Mouse (Mus musculus) liver, embryonic 16.5 days (tissue): ENCODE data around the gene Smyd2. TPM values are rescaled to one million over a fixed set of nuclear protein-coding genes. Genes with fewer than 3 reads are reported as not detected.

Source experiments
- ATAC-seq: fragments of 200-750 bp; cut with Nextera tagmentation; 2 replicates; pipeline ENCODE4 v1.8.0; 2017; ENCODE audit warnings: low read depth, mild to moderate bottlenecking, moderate number of reproducible peaks, moderate library complexity
- H3K27ac ChIP-seq: fragments of 300-500 bp; sonication (generic); 2 replicates; pipeline ENCODE4 v1.5.1; 2014; ENCODE audit warnings: mild to moderate bottlenecking, low read length
- H3K27me3 ChIP-seq: fragments of 300-500 bp; sonication (generic); 2 replicates; pipeline ENCODE4 v1.6.1; 2014; ENCODE audit warnings: low read depth, low read length, mixed read lengths; ENCODE audit not compliant: control insufficient read depth, insufficient read depth
- H3K36me3 ChIP-seq: fragments of 300-500 bp; sonication (generic); 2 replicates; pipeline ENCODE4 v1.6.1; 2014; ENCODE audit warnings: mild to moderate bottlenecking; ENCODE audit not compliant: control insufficient read depth, insufficient read depth
- H3K4me1 ChIP-seq: fragments of 300-500 bp; sonication (generic); 2 replicates; pipeline ENCODE4 v1.6.1; 2014; ENCODE audit warnings: low read depth, low read length, mixed read lengths; ENCODE audit not compliant: control insufficient read depth
- H3K4me2 ChIP-seq: fragments of 300-500 bp; sonication (generic); 2 replicates; pipeline ENCODE4 v1.6.1; 2014; ENCODE audit warnings: low read depth, low read length, mixed read lengths
- H3K4me3 ChIP-seq: fragments of 300-500 bp; sonication (generic); 2 replicates; pipeline ENCODE4 v1.5.1; 2014; ENCODE audit warnings: low read depth, mild to moderate bottlenecking, low read length
- H3K9ac ChIP-seq: fragments of 300-500 bp; sonication (generic); 2 replicates; pipeline ENCODE4 v1.6.1; 2014; ENCODE audit warnings: low read depth, low read length
- H3K9me3 ChIP-seq: fragments of 300-500 bp; sonication (generic); replicated peaks from 2 replicates; pipeline ENCODE4 v1.6.1; 2016; ENCODE audit warnings: low read length; ENCODE audit not compliant: control insufficient read depth
- WGBS: fragments of 180-500 bp; shearing (Covaris S2); extraction: QIAGEN DNeasy Blood & Tissue Kit; methylation state at CpG from one replicate; pipeline ENCODE4 v1.1.7; 2014; ENCODE audit not compliant: insufficient replicate concordance; 5-methylcytosine and 5-hydroxymethylcytosine counted together
- polyA plus RNA-seq: library from polyadenylated mRNA; unstranded; fragments of >200 nt; fragmentation: Nextera tagmentation; extraction: Ambion mirVana; gene quantifications from 2 replicates; pipeline ENCODE4 v1.2.1, GENCODE M21; 2015

Smyd2 gene
- polyA plus RNA-seq, 1 experiment from 2014 or later = 21.1 TPM

DNA sequence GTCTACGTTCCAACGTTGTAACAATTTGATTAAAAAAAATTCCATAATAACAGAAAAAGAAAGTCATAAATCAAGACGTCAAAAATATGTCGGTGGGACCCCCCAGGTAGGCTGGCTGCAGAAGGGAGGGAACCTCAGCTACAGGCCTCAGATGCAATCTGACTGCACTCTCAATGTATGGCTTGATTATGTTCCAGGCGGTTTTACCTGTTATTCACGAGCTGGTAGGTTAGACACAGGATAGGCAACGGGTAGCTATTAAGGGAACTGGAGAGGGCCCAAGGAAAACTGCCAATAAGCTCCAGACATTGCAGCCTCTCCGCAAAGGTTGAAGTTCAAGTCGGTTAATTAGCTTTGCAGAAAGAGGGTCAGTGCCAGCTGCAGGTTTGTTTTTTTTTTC is 558 bp upstream of the Smyd2 start:
- Histone ChIP-seq H3K36me3 (no peaks in the 10 kb centered on the region), H3K27me3 (no peaks in the 10 kb centered on the region), H3K9ac (peak overlapping the region; percentile 65; the same call in 1 of the 2 replicates), H3K27ac (no peak overlapping the region), H3K4me1 (peaks cover 4% of the 10 kb centered on the region; the same call in 1 of the 2 replicates), H3K9me3 (no peaks in the 10 kb centered on the region), H3K4me2 (peak overlapping the region; percentile 67), H3K4me3 (peak overlapping the region; percentile 65)
- 28% methylated on average over 9 of the region's 9 CpGs for WGBS
- no peak for ATAC-seq

GRCm38 (mm10) chr1:189921568-189921817 is 670 bp downstream of the Smyd2 start:
- H3K4me2 ChIP-seq = peak overlapping the region; percentile 67
- peak overlapping the region; percentile 65 for H3K9ac ChIP-seq
- no peaks in the 10 kb centered on the region for H3K36me3 ChIP-seq
- ATAC-seq = no peak
- H3K4me3 ChIP-seq = peak overlapping the region; percentile 65
- no peaks in the 10 kb centered on the region for H3K9me3 ChIP-seq
- H3K4me1 ChIP-seq = peaks cover 4% of the 10 kb centered on the region; the same call in 1 of the 2 replicates
- no peaks in the 10 kb centered on the region for H3K27me3 ChIP-seq
- WGBS = 3% methylated on average over 4 of the region's 4 CpGs
- H3K27ac ChIP-seq = no peak overlapping the region

DNA sequence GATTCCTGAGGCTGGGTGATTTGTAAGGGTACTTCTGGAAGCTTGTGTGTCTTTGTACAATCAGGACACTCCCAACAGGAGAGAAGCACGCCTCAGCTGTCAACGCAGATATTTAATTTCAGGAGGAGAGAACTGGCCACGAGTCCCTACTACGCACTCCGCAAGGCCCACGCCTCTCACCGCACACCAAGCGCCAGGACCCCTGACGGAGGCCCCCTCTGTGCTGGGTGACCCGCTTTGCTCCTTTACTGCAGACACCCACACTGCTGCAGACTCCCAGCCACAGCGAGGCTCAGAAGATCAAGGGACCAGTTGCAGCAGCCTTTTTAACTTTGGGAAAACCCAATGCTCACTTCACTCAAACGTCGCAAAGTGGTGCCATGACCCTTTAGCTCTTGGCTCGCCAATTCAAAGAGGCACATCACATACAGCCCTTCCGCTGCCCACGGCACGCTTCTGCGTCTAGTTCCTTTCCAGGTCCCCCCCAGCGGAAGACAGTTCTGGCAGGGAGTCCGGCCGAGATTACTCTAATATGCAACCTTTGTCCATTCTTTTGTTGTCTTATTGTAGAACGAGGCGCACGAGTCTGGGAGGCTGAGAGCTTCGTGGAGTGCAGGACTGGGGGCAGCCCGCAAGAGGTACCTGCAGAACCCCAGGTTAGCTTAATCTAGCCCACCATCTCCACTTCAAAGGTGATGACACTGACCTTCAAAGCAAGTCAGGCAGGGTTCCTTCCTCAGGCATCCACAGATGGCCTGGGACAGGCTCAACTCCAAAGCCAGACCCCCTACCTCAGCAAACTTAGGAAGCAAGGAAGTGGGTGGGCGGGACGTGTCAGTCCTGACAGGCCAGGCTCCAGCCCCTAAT is 1.2 kb downstream of the Smyd2 start:
- Histone ChIP-seq H3K27ac (no peak overlapping the region), H3K36me3 (no peaks in the 10 kb centered on the region), H3K27me3 (no peaks in the 10 kb centered on the region), H3K4me1 (peaks cover 4% of the 10 kb centered on the region; the same call in 1 of the 2 replicates), H3K4me3 (peak overlapping the region; percentile 65), H3K9me3 (no peaks in the 10 kb centered on the region), H3K9ac (no peak overlapping the region), H3K4me2 (peak overlapping the region; percentile 67)
- no peak for ATAC-seq
- 38% methylated on average over 28 of the region's 28 CpGs for WGBS

GRCm38 (mm10) chr1:189919756-189920155 is 2.4 kb downstream of the Smyd2 start:
- Histone ChIP-seq H3K36me3 (no peaks in the 10 kb centered on the region), H3K9ac (no peak overlapping the region), H3K4me3 (no peak overlapping the region), H3K4me2 (no peak overlapping the region), H3K4me1 (peaks cover 4% of the 10 kb centered on the region; the same call in 1 of the 2 replicates), H3K9me3 (no peaks in the 10 kb centered on the region), H3K27ac (no peak overlapping the region), H3K27me3 (no peaks in the 10 kb centered on the region)
- WGBS = 70% methylated on average over 3 of the region's 3 CpGs
- ATAC-seq = no peak

GRCm38 (mm10) chr1:189917126-189917500 is 5.0 kb downstream of the Smyd2 start:
- Histone ChIP-seq H3K4me2 (no peak overlapping the region), H3K36me3 (no peaks in the 10 kb centered on the region), H3K4me3 (no peak overlapping the region), H3K9ac (no peak overlapping the region), H3K27me3 (no peaks in the 10 kb centered on the region), H3K4me1 (peaks cover 2% of the 10 kb centered on the region; the same call in 1 of the 2 replicates), H3K9me3 (no peaks in the 10 kb centered on the region), H3K27ac (no peak overlapping the region)
- 40% methylated on average over 4 of the region's 4 CpGs for WGBS
- no peak for ATAC-seq

GRCm38 (mm10) chr1:189916422-189917125 is 5.6 kb downstream of the Smyd2 start:
- H3K36me3 ChIP-seq = no peaks in the 10 kb centered on the region
- WGBS = 69% methylated on average over 10 of the region's 10 CpGs
- H3K27me3 ChIP-seq = no peaks in the 10 kb centered on the region
- no peak overlapping the region for H3K27ac ChIP-seq
- H3K9ac ChIP-seq = no peak overlapping the region
- H3K4me2 ChIP-seq = no peak overlapping the region
- H3K9me3 ChIP-seq = no peaks in the 10 kb centered on the region
- H3K4me1 ChIP-seq = peaks cover 2% of the 10 kb centered on the region; the same call in 1 of the 2 replicates
- no peak overlapping the region for H3K4me3 ChIP-seq
- ATAC-seq = no peak

- no peak overlapping the region for H3K27ac ChIP-seq
- H3K4me2 ChIP-seq = no peak overlapping the region
- no peaks in the 10 kb centered on the region for H3K36me3 ChIP-seq
- H3K27me3 ChIP-seq = no peaks in the 10 kb centered on the region
- no peak overlapping the region for H3K9ac ChIP-seq
- no peaks in the 10 kb centered on the region for H3K9me3 ChIP-seq
- WGBS = 80% methylated on average over 21 of the region's 21 CpGs
- no peak overlapping the region for H3K4me3 ChIP-seq
- ATAC-seq = no peak
- H3K4me1 ChIP-seq = peaks cover 3% of the 10 kb centered on the region; the same call in 1 of the 2 replicates
Observed at GRCm38 (mm10) chr1:189913093-189913760, 8.9 kb downstream of the Smyd2 start.

DNA sequence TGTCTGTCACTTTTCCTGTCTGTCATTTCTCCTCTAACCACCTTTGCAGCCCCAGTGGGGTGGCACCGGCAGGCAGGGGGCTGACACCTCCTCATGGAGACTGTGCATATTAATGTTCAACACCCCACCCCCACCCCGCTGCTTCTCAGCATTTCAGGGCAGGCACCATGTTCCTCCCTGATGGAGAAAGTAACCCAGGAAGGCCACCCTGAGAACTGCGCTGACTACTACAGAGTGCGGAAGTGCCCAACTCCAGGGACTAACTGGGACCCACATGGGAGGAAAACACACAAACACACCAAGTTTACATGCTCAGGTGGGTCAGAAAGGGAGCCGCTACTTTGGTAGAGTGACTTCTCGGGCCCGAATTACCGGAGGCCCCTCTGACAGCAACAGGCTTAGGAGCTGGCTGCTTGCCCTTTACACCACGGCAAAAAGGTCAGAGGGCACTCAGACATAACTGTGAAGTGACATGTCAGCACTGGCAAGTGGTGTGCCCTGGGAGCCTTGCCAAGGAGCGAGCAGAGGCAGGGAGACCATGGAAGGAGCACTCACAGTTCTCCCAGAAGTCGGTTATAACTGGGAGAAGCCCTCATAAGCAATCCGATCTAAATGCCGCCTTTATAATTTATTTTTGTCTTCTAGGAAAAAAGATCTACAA is 11.3 kb downstream of the Smyd2 start:
- ATAC-seq = no peak
- H3K9me3 ChIP-seq = no peaks in the 10 kb centered on the region
- no peaks in the 10 kb centered on the region for H3K36me3 ChIP-seq
- no peak overlapping the region for H3K27ac ChIP-seq
- H3K4me2 ChIP-seq = no peak overlapping the region
- WGBS = 74% methylated on average over 13 of the region's 13 CpGs
- H3K4me1 ChIP-seq = peaks cover 3% of the 10 kb centered on the region; the same call in 1 of the 2 replicates
- H3K27me3 ChIP-seq = no peaks in the 10 kb centered on the region
- no peak overlapping the region for H3K4me3 ChIP-seq
- H3K9ac ChIP-seq = no peak overlapping the region
